Mouse (Mus musculus) embryonic fibroblast, embryonic 13.5 days (primary cell): ENCODE measurements around the gene Fchsd2.

ENCODE experiments used
- CTCF ChIP-seq: IDR thresholded peaks from 2 replicates; pipeline ENCODE4 v1.5.1; 2011; ENCODE audit warnings: mild to moderate bottlenecking, control low read depth, low read length, moderate library complexity, borderline replicate concordance; ENCODE audit not compliant: insufficient read depth
- POLR2A ChIP-seq: IDR thresholded peaks from 2 replicates; pipeline ENCODE4 v1.6.1; 2011; ENCODE audit warnings: low read depth, mild to moderate bottlenecking, control low read depth, low read length, moderate library complexity

DNA sequence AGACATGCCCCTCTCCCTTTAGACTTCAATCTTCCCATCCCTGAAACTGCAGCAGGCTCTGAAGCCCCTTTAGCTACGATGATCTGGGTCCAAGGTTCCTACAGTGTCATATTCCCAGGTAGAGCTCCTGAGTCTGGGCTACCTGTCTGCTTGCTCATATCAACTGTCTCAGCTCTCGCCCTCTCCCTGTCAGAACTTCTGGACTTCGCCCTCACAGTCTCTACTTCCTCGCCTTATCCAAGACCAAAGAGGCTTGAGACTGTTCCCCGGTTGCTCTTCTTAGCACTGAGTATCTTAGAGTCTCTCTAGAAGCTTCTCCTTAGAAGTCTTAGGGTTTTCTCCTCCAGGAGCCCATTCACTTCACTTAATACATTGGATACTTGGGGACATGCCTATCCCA is 26.7 kb upstream of the Fchsd2 start:
- TF ChIP-seq POLR2A (no peak), CTCF (no peak)
